Mouse (Mus musculus) spleen, adult 2 months (tissue): ENCODE data around the gene Acat3.

Experiments used
- CTCF ChIP-seq: fragments of 200-500 bp; IDR thresholded peaks from 2 replicates; pipeline ENCODE4 v1.5.1; 2011; ENCODE audit warnings: mild to moderate bottlenecking, inconsistent platforms; ENCODE audit not compliant: insufficient read depth, insufficient read length, insufficient replicate concordance; ENCODE audit errors: extremely low read depth
- POLR2A ChIP-seq: fragments of 200-500 bp; IDR thresholded peaks from 2 replicates; pipeline ENCODE4 v1.6.1; 2011; ENCODE audit warnings: low read depth, low read length, inconsistent platforms

GRCm38 (mm10) chr17:12925001-12925400 is 15.4 kb downstream of the Acat3 start:
- no peak for TF ChIP-seq CTCF
- TF ChIP-seq POLR2A: no peak
